Comparison of ENCODE assay signal across 8 mouse cellular contexts in the genomic region with DNA sequence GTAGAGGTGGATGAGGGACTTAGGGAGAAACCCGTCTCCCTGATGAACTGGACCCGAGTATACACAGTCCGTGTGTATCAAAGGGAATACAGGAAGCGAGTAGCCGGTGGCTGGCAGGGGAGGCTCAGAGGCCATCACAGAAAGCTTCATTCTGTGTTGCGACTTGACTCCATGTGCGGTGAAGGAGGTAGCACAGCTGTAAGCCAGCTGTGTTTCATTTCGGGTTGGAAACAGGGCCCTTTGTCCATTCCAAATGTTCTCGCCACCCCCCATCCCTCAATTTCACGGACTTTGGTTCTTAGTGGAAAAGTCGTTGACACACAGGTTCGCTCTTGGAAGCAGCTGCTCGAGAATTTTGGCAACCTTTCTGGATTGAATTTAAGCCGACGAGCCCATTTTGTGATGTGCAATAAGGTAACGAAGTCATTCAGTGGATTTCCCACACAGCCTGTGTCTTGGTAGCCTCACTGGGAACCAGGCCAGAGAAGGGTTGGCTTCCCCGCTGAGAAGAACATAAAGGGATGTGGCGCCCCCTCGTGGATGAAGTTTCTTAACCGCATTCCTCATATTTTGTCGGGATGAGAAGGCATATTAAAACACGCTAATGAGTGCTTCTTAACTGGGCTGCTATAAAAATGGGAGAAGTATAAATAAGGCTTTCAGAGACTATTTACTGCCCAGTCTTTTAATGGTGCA. TPM values are rescaled to one million over a fixed set of nuclear protein-coding genes. Genes with fewer than 3 reads are reported as not detected.
A peak's percentile ranks its signal among the peaks of the same experiment; 100 is the strongest.
DNase-seq lines count a peak whose midpoint lies in the region; ATAC-seq and TF ChIP-seq lines count a peak whose summit lies in the region.

No protein-coding gene starts in this region.

- peak; percentile 62 for TF ChIP-seq CTCF in ES-Bruce4 (IDR thresholded peaks at IDR 0.05; ENCODE audit: low read depth, low read length)

- no peak overlapping the region for H3K9ac ChIP-seq in ES-Bruce4 (ENCODE audit: low read depth, poor library complexity, severe bottlenecking)
- no peak overlapping the region for H3K9ac ChIP-seq in forebrain, embryonic 12.5 days
- peak overlapping the region; percentile 13; the same call in 1 of the 2 replicates for H3K9ac ChIP-seq in heart, embryonic 15.5 days
- no peak overlapping the region for H3K9ac ChIP-seq in liver, embryonic 11.5 days (ENCODE audit: low read depth, low read length)
- H3K9ac ChIP-seq in neural tube, embryonic 15.5 days (replicated peaks) = no peak overlapping the region

- no peaks in the 10 kb centered on the region; the same call in 1 of the 2 replicates for H3K9me3 ChIP-seq in ES-Bruce4 (replicated peaks; ENCODE audit: control insufficient read depth, insufficient read depth, low read length, poor library complexity, severe bottlenecking)
- H3K9me3 ChIP-seq in forebrain, embryonic 12.5 days = no peaks in the 10 kb centered on the region
- H3K9me3 ChIP-seq in heart, embryonic 15.5 days (replicated peaks) = no peaks in the 10 kb centered on the region
- no peaks in the 10 kb centered on the region for H3K9me3 ChIP-seq in liver, embryonic 11.5 days (ENCODE audit: control insufficient read depth, low read length)
- H3K9me3 ChIP-seq in neural tube, embryonic 15.5 days (replicated peaks) = no peaks in the 10 kb centered on the region

- no peaks in the 10 kb centered on the region for H3K4me1 ChIP-seq in ES-Bruce4 (ENCODE audit: control insufficient read depth, insufficient read depth, low read length)
- H3K4me1 ChIP-seq in forebrain, embryonic 12.5 days = no peaks in the 10 kb centered on the region
- peaks cover 63% of the 10 kb centered on the region for H3K4me1 ChIP-seq in heart, embryonic 15.5 days (replicated peaks)
- 0 out of 2 replicates have a peak, but pooled peaks cover 3% of the 10 kb centered on the region for H3K4me1 ChIP-seq in liver, embryonic 11.5 days (replicated peaks; ENCODE audit: control insufficient read depth, insufficient read depth, low read length)
- H3K4me1 ChIP-seq in neural tube, embryonic 15.5 days = peaks cover 14% of the 10 kb centered on the region

- no peaks in the 10 kb centered on the region for H3K27me3 ChIP-seq in ES-Bruce4 (ENCODE audit: control insufficient read depth, insufficient read depth, low read length, poor library complexity, severe bottlenecking)
- no peaks in the 10 kb centered on the region for H3K27me3 ChIP-seq in forebrain, embryonic 12.5 days
- 0 out of 2 replicates have a peak, but pooled peaks cover 2% of the 10 kb centered on the region for H3K27me3 ChIP-seq in heart, embryonic 15.5 days
- H3K27me3 ChIP-seq in liver, embryonic 11.5 days (replicated peaks; ENCODE audit: control insufficient read depth, insufficient read depth, low read length) = no peaks in the 10 kb centered on the region
- H3K27me3 ChIP-seq in neural tube, embryonic 15.5 days (replicated peaks) = no peaks in the 10 kb centered on the region

- H3K36me3 ChIP-seq in ES-Bruce4 (ENCODE audit: control insufficient read depth, insufficient read depth, low read length, poor library complexity, severe bottlenecking) = no peaks in the 10 kb centered on the region
- no peaks in the 10 kb centered on the region for H3K36me3 ChIP-seq in forebrain, embryonic 12.5 days (replicated peaks)
- no peaks in the 10 kb centered on the region for H3K36me3 ChIP-seq in heart, embryonic 15.5 days
- H3K36me3 ChIP-seq in liver, embryonic 11.5 days (ENCODE audit: control insufficient read depth, insufficient read depth, low read length) = no peaks in the 10 kb centered on the region
- H3K36me3 ChIP-seq in neural tube, embryonic 15.5 days = no peaks in the 10 kb centered on the region

- H3K4me2 ChIP-seq in forebrain, embryonic 12.5 days = no peak overlapping the region
- H3K4me2 ChIP-seq in heart, embryonic 15.5 days = peak overlapping the region; percentile 15
- no peak overlapping the region for H3K4me2 ChIP-seq in liver, embryonic 11.5 days
- peak overlapping the region; percentile 43 for H3K4me2 ChIP-seq in neural tube, embryonic 15.5 days

- TF ChIP-seq POLR2A in ES-Bruce4 (IDR thresholded peaks at IDR 0.05; ENCODE audit: insufficient read depth, low read length) = no peak

- no peak overlapping the region for H3K4me3 ChIP-seq in ES-Bruce4 (ENCODE audit: low read depth, low read length)
- no peak overlapping the region for H3K4me3 ChIP-seq in forebrain, embryonic 12.5 days (replicated peaks)
- H3K4me3 ChIP-seq in heart, embryonic 15.5 days = no peak overlapping the region
- no peak overlapping the region for H3K4me3 ChIP-seq in liver, embryonic 11.5 days (ENCODE audit: low read depth, low read length)
- H3K4me3 ChIP-seq in neural tube, embryonic 15.5 days (replicated peaks) = no peak overlapping the region

- no peak overlapping the region for H3K27ac ChIP-seq in ES-Bruce4 (ENCODE audit: insufficient read depth, low read length)
- H3K27ac ChIP-seq in forebrain, embryonic 12.5 days = no peak overlapping the region
- H3K27ac ChIP-seq in heart, embryonic 15.5 days = peak overlapping the region; percentile 59
- H3K27ac ChIP-seq in liver, embryonic 11.5 days (ENCODE audit: low read depth, low read length) = no peak overlapping the region
- peak overlapping the region; percentile 51 for H3K27ac ChIP-seq in neural tube, embryonic 15.5 days (replicated peaks)

- no peak for TF ChIP-seq EP300 in ES-Bruce4 (IDR thresholded peaks at IDR 0.05; ENCODE audit: insufficient read depth, low read depth, low read length)

- DNase-seq in c-Kit-positive CD71-positive TER-119-negative erythroid progenitor cells, embryonic 14.5 days (ENCODE audit: low read depth) = peak; percentile 17
- peak; percentile 96 for DNase-seq in kidney, postnatal 10 days
- peak; percentile 57 for DNase-seq in liver, embryonic 11.5 days (ENCODE audit: low spot score)
- DNase-seq in thymus, postnatal 14 days = peak; percentile 64

- ATAC-seq in forebrain, embryonic 12.5 days (ENCODE audit: low FRiP score) = peak; percentile 58; the same call in 1 of the 2 replicates
- peak; percentile 56; the same call in 1 of the 2 replicates for ATAC-seq in heart, embryonic 15.5 days (replicated peaks; ENCODE audit: insufficient number of reproducible peaks, insufficient read depth, low FRiP score, low read depth)
- no peak for ATAC-seq in liver, embryonic 11.5 days (replicated peaks; ENCODE audit: low FRiP score)
- ATAC-seq in neural tube, embryonic 15.5 days (ENCODE audit: low FRiP score) = peak; percentile 82; the same call in 1 of the 2 replicates

- 46% methylated on average over 22 of the region's 22 CpGs for WGBS in forebrain, embryonic 12.5 days
- WGBS in heart, embryonic 15.5 days = 25% methylated on average over 22 of the region's 22 CpGs
- WGBS in liver, embryonic 11.5 days = 50% methylated on average over 22 of the region's 22 CpGs
- WGBS in neural tube, embryonic 15.5 days = 35% methylated on average over 22 of the region's 22 CpGs

RNA-seq across cellular contexts. Expression of gene Pakap, which starts 39.4 kb away (rescaled TPM):
- 2.4 and 3.7 TPM in 2 replicates for polyA plus RNA-seq in ES-Bruce4 (2011; ENCODE audit: insufficient read depth, insufficient read length, low read depth, missing spikeins)
- polyA plus RNA-seq in forebrain, embryonic 12.5 days (2016; fragmentation: Nextera tagmentation; extraction: Ambion mirVana) = 13.7 and 14.8 TPM in 2 replicates
- polyA plus RNA-seq in heart, embryonic 15.5 days (2015; fragmentation: Nextera tagmentation; extraction: Ambion mirVana) = 57.1 and 57.8 TPM in 2 replicates
- polyA plus RNA-seq in liver, embryonic 11.5 days (2014; fragmentation: Nextera tagmentation; extraction: Ambion mirVana) = 4.1 and 5.1 TPM in 2 replicates
- polyA plus RNA-seq in neural tube, embryonic 15.5 days (2015; fragmentation: Nextera tagmentation; extraction: Ambion mirVana) = 10.4 and 15.8 TPM in 2 replicates

Comparison
In these comparisons a context has a peak if more than half of its experiments do, and no peak if none do; other contexts are left out.
1. H3K27ac ChIP-seq: peak in heart, embryonic 15.5 days (single experiment) and neural tube, embryonic 15.5 days (single experiment); none in ES-Bruce4 (single experiment), forebrain, embryonic 12.5 days (single experiment) and liver, embryonic 11.5 days (single experiment).
2. DNase-seq: peak in every context shown above with its lines; median percentile 96 in kidney, postnatal 10 days; 64 in thymus, postnatal 14 days; 57 in liver, embryonic 11.5 days; 17 in c-Kit-positive CD71-positive TER-119-negative erythroid progenitor cells, embryonic 14.5 days.
3. H3K4me2 ChIP-seq: peak in heart, embryonic 15.5 days (single experiment) and neural tube, embryonic 15.5 days (single experiment); none in forebrain, embryonic 12.5 days (single experiment) and liver, embryonic 11.5 days (single experiment).